Mouse (Mus musculus): ENCODE measurements around the gene Oas2. TPM values are rescaled to one million over a fixed set of nuclear protein-coding genes. Genes with fewer than 3 reads are reported as not detected.
"Not testable (repeated sequence)": the region's sequence is repeated elsewhere in the genome, so short reads cannot be mapped to it uniquely, and the experiment has no call there.

Oas2 gene
- under 1 TPM in 1 of 2 experiments, not detected in 1; 0.10 TPM for total RNA-seq (2021)

DNA sequence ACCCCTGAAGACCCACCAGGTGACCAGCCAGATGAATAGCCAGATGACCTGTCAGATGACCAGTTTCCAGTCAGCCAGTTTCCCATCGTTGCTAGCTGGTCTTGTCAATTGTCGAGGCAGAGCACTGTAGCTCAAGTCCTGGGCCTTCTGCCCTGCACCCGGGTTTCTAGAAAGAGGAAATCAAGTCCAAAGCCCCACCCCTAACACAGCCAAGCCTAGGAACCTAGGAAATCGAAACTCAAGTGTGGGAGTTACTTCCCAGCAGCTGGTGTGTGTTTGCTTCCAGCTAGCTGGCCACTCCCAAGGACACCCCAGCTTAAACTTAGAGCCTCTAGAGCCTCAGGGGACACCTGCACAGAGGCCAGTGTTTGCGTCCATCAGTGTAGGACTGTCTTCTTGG, at the start of gene Oas2:
Oas2 (minus strand) TSS at position 166 of the 400 bp plus-strand sequence.
- no peak for DNase-seq (ENCODE audit: extremely low spot score in 1 of 2, low spot score in 1 of 2)

- not testable (repeated sequence) for DNase-seq (ENCODE audit: extremely low spot score in 1 of 2, low spot score in 1 of 2)
Measured at GRCm38 (mm10) chr5:120798943-120799342, 49.3 kb upstream of the Oas2 start.

GRCm38 (mm10) chr5:120798147-120798546, 48.5 kb upstream of the Oas2 start:
- DNase-seq (ENCODE audit: extremely low spot score in 1 of 2, low spot score in 1 of 2) = not testable (repeated sequence)

- not testable (repeated sequence) for DNase-seq (ENCODE audit: extremely low spot score in 1 of 2, low spot score in 1 of 2)
Measured at GRCm38 (mm10) chr5:120795480-120796034, 45.9 kb upstream of the Oas2 start, which contains the start of gene Oas1e. Oas1e (minus strand) TSS chr5:120795530.

DNA sequence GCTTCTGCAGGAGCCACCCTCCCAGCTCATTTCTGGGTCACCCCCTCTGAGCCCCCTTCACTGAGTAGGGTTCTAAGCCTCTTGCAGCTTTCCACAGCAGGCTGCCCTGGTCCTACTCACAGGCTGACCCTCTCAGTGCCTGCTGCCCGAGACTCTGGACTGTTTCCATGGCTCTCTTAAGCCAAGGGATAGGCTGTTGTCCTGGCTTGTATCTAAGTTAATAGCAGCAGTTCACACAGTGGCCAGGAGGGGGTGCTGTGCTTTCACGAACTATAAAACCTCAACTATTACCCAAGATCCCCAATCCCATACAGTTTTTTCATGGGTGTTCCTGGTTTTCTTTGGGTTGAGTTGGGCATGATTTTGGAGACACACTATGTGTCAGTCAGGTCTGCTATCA, 43.4 kb upstream of the Oas2 start:
- peak; percentile 41 to 74 for DNase-seq (ENCODE audit: extremely low spot score in 1 of 2, low spot score in 1 of 2)

DNA sequence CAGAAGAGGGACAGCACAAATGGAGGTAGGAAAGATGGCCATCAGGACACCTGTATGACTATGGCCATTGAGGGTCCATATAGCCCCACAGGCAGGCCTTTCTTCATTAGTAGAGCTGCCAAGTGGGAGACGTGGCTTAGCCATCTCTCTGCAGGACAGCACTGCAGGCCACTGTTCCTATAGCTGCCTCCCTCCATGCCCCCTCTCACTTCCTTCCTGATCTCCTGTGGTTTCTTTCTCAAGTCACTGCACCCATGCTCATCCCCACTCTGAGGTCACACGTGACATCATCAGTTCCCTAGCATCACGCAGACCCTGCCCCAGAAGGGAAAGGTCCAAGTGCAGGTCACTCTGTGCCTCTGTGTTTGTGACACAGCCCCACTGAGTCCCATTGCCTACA, 37.4 kb upstream of the Oas2 start:
- DNase-seq (ENCODE audit: extremely low spot score in 1 of 2, low spot score in 1 of 2) = no peak

DNA sequence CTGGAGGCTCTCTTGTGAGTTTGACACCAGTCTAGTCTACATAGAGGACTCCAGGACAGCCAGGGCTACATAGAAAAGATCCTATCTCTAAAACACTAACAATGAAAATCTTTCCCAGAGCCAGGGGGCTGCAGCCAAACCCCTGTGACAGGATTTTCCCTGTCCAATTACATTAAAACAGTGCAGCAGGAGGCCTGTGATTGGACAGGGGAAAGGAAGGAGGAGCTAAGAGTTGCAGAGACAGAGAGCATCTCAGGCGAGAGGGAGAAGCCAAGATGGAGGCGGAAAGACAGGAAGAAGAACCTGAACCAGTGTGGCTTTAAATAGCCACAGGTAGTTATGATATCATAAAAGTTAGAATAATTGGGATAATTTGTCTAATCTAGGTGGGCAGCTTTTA, 32.8 kb upstream of the Oas2 start:
- no peak for DNase-seq (ENCODE audit: extremely low spot score in 1 of 2, low spot score in 1 of 2)

DNA sequence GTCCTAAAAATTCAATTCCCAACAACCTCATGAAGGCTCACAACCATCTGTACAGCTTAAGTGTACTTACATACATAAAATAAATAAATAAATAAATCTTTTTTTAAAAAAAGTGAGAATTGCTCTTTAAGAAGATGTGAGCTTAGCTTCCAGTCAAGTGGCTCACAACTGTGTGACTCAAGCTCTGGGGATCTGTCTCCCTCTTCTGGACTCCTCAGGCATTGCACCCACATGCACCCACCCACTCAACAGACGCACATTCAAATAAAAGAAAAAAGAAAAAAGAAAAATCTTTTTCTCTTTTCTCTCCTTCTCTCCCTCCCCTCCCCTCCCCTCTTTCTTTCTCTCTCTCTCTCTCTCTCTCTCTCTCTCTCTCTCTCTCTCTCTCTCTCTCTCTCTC, 32.0 kb upstream of the Oas2 start:
- DNase-seq (ENCODE audit: extremely low spot score in 1 of 2, low spot score in 1 of 2) = no peak

DNA sequence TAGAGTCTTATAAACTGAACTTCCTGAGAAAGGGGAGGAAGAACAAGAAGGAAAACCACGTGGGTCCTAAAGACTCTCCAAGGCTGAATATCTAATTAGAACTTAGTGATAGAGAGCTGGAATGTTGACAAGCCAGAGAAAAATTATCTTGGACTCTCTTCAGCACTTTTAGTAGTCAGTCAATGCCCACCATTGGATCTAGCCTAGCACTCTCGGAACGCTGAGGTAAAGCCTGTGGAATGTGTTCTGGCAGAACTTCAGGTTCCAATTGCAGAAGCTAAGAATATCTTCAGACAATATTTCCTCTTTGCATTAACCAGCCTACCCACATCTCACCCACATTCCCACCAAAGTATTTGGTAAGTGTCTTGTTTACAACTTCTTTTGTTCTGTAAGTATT, 30.3 kb upstream of the Oas2 start:
- DNase-seq (ENCODE audit: extremely low spot score in 1 of 2, low spot score in 1 of 2) = no peak

GRCm38 (mm10) chr5:120778941-120779340, 29.3 kb upstream of the Oas2 start:
- DNase-seq (ENCODE audit: extremely low spot score in 1 of 2, low spot score in 1 of 2) = no peak

DNA sequence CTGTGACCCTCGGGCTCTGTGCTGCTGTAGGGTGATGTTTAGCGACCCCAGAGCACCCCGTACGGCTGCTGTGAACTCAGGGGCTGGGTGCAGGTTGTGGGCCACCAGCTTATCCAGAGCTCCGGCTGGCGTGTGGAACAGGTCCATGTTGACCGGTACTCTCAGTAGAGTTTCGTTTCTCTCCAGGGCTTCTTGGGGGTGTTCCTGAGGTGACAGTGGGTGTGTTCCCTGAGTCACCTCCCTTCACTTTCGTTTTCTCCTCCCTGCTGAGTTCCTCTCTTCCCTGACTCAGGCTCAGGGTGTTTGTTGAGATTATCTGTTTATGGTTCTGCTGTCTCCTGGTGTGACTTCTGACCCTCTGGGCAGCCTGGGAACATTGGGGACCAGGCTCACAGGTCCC, 27.8 kb upstream of the Oas2 start, which contains the start of gene Oas3:
Oas3 (minus strand) TSS at position 184 of the 400 bp plus-strand sequence.
- DNase-seq (ENCODE audit: extremely low spot score in 1 of 2, low spot score in 1 of 2) = no peak

DNA sequence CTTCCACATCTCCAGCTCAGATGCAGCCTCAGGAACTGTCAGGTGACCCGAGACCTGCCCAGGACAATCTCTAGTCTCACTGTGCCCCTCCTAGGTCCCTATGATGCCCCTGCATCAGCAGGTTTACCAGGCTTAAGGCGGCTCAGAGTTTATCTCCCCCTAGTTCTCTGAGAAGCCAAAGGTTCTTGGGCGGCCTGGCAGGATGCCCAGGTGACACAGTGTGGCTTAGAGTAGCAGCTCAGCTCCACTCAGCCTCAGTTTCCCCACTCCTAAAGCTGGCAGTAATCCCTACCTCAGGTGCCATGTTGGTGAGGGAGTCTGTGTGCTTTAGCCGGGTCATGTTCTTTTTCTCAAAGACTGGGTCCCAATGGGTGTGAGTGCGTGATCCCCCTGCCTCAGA, 27.1 kb upstream of the Oas2 start:
- no peak for DNase-seq (ENCODE audit: extremely low spot score in 1 of 2, low spot score in 1 of 2)

GRCm38 (mm10) chr5:120775287-120775985, 25.8 kb upstream of the Oas2 start:
- no peak for DNase-seq (ENCODE audit: extremely low spot score in 1 of 2, low spot score in 1 of 2)

DNA sequence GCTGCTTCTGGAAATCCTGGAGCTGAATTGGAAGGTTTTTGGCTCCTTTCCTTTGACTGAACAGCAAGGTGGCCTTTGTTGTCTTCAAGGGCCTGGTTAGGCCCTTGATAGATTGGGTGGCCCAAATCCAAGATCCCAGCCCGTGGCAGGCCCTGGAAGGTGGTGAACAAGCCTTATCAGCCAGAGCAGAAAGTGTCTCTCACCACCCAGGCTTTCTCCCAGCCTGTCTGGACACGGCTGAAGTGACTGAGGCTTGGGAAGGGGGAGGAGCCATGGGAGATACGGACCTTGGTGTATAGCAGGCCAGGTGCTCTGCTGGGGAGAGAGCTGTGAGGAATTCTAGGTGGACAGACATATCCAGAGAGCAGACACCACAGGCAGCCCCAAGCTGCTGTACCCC, 19.7 kb upstream of the Oas2 start:
- no peak for DNase-seq (ENCODE audit: extremely low spot score in 1 of 2, low spot score in 1 of 2)

DNA sequence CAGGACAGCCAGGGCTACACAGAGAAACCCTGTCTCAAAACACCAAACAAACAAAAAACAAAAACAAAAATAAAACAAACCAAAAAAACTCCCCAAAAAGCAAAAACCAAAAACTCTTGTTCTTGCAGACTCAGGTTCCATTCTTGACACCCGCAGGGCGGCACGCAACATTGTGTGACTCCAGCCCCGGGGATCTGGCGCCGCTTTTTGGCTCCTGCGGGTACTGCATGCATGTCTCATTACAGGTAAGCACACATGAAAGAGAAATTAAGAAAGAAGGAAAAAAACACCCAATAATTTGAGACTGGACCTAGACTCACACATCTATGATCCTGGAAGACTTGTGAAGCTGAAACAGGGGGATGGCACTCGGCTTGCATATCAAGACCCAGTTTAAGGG, 15.4 kb upstream of the Oas2 start:
- DNase-seq (ENCODE audit: extremely low spot score in 1 of 2, low spot score in 1 of 2) = no peak

DNA sequence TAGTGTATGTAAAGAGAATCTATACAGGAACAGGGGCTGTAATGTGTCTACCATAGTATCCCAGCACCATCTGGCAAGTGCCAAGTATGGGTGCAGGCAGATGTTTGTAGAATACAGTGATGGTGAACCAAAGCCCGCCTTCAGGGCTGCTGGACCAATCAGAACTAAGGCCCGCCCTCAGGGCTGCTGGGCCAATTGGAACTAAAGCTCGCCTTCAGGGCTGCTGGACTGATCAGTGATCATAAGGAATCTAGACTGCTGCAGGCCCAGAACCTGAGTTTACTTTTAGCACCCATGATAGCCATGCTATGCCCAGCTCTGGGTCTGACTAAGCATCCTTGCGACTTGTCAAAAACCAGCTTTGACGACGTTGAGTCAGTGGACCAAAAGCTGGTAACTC, 12.2 kb upstream of the Oas2 start:
- no peak for DNase-seq (ENCODE audit: extremely low spot score in 1 of 2, low spot score in 1 of 2)

GRCm38 (mm10) chr5:120754215-120754614, 4.6 kb upstream of the Oas2 start:
- DNase-seq (ENCODE audit: extremely low spot score in 1 of 2, low spot score in 1 of 2) = no peak

DNA sequence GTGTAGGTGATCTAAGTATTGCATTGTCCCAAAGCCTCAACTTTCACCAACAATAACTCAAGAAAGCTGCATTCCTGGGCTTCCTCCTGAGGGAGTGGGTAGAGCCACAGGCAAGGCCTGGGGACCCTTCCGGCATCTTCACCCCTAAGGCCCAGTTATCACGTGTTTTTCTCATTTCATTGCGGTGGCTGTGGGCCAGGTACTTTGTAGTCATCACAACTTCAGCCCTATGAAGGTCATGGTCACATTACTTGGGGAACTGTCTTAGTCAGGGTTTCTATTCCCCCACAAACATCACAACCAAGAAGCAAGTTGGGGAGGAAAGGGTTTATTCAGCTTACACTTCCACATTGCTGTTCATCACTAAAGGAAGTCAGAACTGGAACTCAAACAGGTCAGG, 3.1 kb upstream of the Oas2 start:
- DNase-seq (ENCODE audit: extremely low spot score in 1 of 2, low spot score in 1 of 2) = no peak

GRCm38 (mm10) chr5:120751206-120751605, 1.6 kb upstream of the Oas2 start:
- no peak for DNase-seq (ENCODE audit: extremely low spot score in 1 of 2, low spot score in 1 of 2)

DNA sequence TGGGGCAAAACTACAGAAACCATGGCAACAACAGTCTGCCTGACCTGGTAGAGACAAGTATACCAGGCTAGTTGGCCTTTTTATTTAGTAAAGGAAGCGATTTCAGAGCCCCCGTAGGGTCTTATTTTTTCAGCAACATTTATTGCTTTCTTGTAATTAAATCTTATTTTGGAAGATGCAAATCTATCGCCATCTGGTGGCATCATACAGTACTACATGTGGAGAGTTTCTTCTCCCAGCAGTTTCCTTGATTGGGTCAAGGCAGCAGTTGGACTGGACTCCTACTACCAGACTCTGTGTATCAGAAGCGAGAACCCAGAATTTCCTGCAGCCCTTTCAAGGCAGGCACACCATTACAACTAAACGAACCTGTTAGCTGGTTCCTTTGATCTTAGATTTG, 3.2 kb downstream of the Oas2 start:
- peak; percentile 37 to 74 for DNase-seq (ENCODE audit: extremely low spot score in 1 of 2, low spot score in 1 of 2)

DNA sequence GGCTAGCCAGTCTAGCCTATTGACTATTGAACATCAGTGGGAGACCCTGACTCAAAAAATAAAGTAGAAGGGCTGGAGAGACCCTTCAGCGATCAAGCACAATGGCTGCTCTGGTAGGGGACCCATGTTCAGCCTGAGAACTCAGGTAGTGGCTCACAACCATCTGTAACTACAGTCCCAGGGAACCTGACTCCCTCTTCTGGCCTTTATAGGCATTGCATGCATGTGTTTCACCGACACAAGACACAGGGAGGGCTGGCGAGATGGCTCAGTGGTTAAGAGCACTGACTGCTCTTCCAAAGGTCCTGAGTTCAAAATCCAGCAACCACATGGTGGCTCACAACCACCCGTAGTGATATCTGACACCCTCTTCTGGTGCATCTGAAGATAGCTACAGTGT, 7.5 kb downstream of the Oas2 start:
- DNase-seq (ENCODE audit: extremely low spot score in 1 of 2, low spot score in 1 of 2) = peak in 1 of 2 experiments; percentile 32

- DNase-seq (ENCODE audit: extremely low spot score in 1 of 2, low spot score in 1 of 2) = no peak
Measured at GRCm38 (mm10) chr5:120734380-120734990, 15.2 kb downstream of the Oas2 start.

Data from layer of hippocampus, postnatal 25 days (tissue).